Mouse (Mus musculus) thymus, postnatal 0 days (tissue): ENCODE results near the gene Cbl. TPM values are rescaled to one million over a fixed set of nuclear protein-coding genes. Genes with fewer than 3 reads are reported as not detected.

Source experiments
- DNase-seq: peaks from one replicate; pipeline ENCODE4 v3.0.0-alpha.2; 2015; ENCODE audit warnings: low spot score
- polyA plus RNA-seq: library from polyadenylated mRNA; unstranded; fragments of >200 nt; fragmentation: Nextera tagmentation; extraction: Ambion mirVana; gene quantifications from 2 replicates; pipeline ENCODE4 v1.2.1, GENCODE M21; 2015

Gene Cbl
- polyA plus RNA-seq, 1 experiment from 2014 or later, result 60.4 TPM

DNA sequence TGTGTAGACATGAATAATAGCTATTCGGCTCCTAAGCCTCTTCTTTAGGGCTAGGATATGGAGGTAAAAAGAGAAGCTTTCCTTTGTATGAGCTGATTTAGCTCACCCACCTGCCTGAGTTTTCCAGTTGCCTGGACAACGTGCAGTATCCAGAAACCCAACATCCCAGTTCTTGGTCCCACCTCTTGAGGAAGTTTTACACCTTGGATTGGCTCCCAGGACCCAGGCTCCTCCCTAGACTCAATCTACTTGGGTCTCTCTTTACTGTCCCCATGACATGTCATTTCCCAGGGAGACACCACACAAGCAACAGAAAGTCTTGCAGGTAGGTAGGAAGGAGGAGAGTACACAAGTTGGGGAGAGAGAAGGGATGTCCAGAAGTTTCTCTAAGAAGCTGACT is 6.5 kb upstream of the Cbl start, which contains the start of gene Ccdc153:
Gene Ccdc153, plus strand, starts transcription at position 278 of the 400 bp plus-strand sequence.
- no peak for DNase-seq

DNA sequence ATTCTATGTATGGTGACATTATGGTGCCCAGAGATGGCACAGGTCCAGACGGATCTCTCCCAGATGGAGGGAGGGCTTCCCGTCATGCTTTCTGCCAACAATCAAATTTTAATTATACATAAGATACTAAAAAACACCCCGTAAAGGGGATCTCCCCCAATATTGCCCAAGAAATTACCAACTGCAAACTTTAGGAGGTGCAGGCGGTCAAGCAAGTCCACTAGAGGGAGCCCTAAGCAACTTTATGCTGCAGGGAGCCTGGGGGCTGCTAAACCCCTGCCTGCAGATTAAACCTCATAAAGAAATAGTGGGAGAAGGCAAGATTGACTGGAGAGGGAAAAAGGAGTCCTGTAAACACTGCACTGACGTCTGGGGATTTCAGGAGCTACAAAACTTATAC is 5.6 kb upstream of the Cbl start:
- DNase-seq, result peak; percentile 76

DNA sequence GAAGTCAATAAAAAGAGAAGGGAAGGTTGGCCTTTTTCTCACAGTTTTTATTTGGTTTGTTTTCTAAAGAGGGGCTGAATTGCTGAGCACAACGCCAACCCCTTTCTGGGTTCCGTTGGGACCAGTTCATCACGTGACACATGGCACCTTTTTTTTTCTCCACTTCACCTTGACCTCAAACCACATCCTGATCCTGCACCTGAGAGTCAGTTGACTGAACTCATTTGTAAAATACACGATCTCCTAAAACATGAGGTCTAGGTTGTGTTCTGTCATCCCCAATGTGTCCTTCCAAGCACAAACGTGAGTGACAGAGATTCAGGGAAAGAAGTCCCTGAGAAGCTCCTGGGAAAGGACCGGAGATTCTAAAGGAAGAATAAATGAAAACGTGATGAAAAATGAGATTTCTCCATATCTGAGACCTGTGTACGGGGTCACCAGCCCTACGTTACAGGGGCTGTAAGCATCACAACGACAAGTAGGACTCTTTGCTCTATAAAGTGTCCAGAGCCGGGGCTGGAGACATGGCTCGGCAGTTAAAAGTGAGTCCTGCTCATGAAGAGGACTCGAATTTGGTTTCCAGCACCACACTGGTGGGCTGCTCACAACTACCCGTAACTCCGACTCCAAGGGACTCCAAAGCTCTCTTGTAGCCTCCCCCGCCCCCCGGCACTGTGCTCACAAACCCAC is 4.8 kb upstream of the Cbl start:
- peak; percentile 92 for DNase-seq

DNA sequence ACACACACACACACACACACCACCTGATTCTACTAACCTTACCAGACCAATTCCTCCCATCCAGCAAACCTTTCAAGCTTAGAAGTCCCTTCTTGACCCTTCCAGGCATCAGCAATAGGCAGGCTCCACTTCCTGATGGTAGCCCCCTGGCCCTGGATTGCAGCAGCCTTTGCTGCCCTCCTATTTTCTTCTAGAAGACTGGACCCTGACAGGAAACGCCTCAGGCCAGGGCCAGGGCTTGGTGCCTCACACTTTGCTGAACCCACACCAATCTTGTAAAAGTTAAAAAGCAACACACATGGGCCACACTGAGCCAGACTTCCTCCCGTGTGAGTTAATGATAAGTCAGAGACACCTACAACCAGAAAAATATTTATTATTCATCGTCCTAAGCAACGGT is 3.3 kb upstream of the Cbl start:
- DNase-seq, result no peak

DNA sequence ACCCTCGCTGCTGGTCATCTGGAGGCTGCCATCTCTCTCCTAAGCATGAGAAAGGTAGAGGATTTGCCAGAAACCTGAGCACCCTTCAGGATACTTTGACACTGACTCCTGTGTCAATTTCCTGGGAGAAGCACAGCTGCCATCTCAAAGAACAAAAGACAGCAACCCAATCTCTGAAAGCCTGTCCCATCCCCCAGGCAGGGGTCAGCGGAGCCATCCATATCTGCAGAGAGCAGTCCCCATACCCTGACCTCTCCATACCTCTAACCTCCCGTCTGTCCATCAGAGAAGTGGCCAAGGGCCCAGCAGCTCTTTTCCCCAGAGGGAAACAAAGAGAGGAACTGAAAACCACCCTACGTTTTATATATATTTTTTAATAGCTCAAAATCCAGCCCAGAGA is 2.8 kb upstream of the Cbl start:
- DNase-seq, result no peak

DNA sequence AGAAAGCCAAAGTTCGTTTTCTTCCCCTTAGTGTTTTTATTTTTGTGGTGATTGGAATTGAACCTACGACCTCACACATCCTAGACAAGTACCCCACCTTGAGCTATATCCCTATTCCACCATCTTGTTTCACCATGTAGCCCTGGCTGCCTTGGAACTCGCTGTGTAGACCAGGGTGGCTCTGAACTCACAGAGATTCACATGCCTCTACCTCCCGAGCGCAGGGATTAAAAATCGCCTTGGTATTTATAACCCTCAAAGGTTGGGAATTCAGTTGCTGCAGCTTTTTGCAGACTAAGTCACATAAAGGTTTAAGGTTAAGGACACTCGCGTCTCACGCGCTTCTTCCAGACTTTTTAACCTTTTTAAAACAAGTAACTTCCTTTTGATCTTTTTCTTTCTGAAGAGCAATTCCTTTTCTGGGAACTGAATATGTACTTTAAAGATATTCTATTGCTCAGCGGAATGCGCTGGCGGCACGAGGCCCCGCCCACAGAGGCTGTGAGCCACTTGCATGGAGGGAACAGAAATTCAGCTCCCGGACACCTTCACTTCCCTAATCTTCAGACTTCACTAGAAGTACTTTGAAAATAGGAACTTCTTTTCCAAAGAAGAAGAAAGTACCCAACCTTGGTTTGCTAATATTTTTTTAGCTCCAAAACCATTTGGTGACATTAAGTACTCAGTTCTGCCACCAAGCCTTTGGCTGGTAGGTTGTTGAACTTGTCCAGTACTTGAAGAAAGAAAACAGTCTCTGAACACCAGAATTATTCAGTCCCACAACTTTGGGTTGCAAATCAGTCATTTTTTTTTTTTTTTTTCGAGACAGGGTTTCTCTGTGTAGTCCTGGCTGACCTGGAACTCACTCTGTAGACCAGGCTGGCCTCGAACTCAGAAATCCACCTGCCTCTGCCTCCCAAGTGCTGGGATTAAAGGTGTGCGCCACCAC is 904 bp upstream of the Cbl start:
- DNase-seq, result peak; percentile 57

DNA sequence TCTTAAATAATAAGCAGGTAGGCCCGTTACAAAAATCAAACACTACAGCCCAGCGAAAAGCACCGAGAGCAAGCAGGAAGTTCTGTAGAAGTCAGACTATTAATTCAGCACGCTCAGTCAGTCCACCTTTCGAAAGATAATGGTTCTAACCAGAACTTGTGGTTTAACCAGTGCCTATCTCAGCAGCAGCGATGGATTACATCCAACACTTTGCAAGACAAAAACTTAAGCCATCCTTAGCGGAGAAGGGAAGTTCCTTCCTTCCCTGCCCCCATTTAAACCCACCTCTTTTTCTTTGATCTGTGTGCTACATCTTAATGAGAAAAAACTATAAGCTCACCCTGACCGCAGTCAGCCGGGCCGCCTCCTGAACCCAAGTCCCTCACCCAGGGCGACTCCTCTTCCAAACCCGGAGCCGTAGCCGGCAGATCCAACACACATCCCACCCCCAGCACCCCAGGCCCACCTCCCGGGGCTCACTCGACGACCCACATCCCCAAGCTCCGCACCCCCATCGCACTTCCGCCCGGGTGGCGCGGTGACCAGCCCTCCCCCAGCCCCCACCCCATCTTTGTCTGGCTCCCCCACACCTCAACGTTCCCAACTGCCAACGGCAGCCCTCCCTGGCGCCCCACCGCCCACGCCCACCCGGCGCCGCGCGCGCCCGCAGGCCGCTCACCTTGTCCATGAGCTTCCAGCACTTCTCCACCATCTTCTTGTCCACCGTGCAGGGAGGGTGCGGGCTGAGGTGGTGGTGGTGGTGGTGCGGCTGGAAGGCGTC is 638 bp downstream of the Cbl start:
- peak; percentile 78 for DNase-seq

DNA sequence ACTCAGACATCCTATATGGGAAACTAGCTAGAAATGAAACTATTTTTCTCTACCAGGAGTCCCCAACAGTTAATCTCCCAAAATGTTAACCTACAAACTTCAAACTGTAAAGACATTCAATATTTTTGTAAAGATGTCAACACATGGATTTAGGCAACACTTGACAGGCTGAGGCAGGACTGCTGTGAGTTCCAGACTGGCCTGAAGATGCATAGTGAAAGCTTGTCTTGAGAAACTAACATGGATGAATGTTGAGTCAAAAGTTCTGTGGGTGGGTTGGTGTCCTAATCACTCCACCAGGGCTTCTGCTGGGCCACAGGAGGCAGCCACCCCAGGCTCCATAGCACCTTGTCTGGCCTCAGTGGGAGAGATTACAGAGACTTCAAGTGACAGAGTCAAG is 2.2 kb downstream of the Cbl start:
- no peak for DNase-seq

DNA sequence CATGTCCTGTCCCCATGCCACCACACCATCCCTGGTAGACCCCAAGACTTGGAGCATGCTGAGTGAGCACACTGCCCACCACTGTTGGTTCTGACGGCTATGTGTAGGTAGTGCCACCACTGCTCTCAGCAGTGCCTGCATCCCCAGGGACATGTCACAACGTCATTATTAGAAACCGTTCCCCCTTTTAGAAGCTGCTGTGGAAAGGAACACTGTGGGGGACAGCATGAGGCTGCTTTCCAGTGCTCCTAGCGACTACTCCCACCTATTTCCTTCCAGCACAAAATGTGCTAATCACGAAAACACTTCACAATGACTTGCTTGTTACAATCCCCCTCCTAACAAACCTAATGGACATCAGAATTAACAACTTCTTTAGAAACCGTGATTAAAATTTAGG is 7.9 kb downstream of the Cbl start:
- DNase-seq, result no peak

DNA sequence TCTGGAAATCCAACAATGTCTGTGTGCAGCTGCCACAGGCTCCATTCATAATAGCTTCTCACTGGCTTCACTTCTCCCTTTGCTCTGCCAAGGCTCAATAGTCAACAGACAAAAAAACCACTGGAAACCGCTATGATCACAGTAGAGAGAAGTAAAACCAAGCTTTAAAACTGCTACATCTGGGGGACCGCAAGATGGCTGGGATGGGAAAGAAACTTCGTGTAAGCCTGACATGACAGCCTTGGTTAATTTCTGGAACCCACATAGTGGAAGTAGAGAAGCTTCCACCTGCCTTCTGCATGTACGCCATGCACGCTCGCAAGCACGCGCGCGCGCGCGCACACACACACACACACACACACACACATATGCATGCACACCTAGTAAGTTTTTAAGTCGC is 20.3 kb downstream of the Cbl start:
- peak; percentile 43 for DNase-seq

DNA sequence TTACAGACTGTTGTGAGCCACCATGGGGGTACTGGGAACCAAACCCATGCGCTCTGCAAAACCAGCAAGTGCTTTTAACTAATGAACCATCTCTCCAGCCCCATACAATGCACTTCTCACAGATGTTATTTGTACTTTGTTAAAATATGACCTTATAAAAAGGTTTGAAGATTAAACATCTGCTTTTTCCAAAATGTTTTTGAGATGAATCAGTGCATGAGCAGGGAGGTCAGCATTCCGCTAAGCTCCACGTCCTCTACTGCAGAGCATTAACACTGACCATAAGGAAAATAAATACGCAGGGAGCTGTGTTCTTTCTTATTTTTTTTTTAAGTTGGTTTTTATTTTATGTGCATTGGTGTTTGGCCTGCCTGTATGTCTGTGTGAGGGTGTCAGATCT is 21.4 kb downstream of the Cbl start:
- DNase-seq, result no peak

DNA sequence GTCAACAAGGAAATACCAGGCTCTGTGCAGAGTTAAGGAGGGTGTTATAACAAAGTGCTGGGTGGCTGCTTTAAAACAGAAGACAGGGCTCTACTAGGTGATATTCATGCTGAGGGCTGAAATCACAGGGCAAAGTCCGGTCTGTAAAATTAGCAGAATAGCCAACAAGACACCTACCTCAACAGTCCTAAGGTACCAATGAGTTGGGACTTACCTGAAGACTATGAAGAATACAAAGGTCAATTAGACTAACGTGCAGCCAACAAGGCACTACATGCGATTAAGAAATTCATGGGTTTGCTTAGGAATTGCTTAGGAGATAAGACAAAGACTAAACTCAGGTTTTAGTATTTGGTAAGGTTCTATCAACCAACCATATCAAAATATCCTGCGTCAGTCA is 24.4 kb downstream of the Cbl start:
- no peak for DNase-seq

DNA sequence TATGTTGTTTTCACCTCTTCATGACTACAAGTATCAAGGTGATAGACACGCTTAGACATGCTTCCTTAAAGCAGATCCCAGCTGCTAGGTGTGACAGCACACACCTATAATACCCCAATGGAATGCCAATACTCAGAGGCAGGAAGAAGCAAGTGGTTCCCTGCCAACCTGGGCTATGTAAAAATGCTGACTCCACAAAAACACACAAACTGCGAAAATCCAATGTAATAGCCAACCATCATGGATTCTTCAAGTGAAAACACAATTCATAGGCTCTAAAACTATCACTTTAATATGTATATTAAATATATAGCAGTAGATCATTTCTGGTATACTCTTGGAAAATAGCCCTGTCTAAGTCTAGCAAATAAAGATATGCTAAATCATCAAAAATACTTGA is 26.0 kb downstream of the Cbl start:
- no peak for DNase-seq

DNA sequence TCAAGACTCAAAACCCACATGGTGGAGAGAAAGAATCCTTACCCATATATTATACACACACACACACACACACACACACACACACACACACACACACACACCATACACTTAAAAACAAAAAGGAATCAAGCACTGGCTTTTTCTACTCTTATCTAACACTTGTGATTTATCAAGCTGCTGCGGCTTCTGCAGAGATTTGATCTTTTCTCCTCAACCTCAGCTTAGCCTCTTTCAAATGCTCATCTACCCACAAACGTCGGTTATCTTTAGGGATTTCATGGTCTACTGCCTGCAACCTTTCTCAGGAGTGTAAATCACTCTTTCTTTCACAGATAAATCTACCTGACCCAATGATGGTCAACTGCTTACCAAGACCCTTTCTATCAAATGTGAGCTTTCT is 33.4 kb downstream of the Cbl start:
- no peak for DNase-seq

DNA sequence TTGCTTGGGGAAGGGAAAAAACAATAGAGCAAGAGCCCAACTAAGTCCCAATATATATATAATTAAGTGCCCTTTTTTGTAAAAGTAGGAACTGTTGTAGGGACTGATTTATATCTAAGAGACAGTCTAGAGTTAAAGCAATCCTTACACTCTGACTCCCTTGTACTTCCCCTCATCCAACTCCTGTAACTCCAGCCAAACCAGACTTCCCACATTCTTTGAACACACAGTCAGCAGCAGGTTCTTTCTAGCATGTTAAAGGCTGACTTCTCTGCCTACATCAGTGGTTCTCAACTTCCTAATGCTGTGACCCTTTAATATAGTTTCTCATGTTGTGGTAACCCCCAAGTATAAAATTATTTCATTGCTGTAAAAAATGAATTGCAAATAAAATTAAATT is 34.3 kb downstream of the Cbl start:
- no peak for DNase-seq

DNA sequence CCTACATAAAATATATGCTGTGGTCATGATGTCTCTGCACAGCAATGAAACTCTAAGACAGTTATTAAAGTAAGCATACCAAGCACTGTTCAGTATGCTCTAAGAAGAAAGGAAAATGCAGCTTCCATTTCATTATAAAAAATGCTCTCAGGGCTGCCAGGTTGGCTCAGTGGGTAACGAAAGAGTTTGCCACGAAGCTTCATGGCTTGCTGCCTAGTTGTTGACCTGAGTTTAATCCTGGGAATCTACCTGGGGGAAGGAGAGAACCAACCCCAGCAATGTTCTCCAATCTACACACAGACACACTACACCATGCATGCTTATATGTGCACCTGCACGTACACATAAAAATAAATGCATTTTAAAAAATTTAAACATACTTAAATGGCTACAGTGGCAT is 34.7 kb downstream of the Cbl start:
- no peak for DNase-seq

DNA sequence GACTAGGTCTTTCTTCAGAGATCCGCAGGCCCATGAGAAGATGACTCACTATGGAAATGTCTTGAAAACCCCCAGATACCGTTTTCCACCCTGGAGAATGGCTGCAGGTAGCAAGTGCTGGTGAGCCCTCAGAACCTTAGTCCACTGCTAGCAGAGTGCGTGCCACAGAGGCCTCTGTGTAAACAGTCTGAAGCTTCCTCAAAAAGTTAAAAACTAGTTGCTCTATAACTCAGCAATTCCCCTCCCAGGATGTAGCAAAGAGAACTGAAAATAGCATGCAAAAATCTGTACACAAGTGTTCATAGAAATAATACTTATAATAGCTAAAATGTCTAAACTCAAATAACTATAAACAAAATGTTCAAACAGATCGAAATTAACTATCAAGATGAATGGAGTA is 37.5 kb downstream of the Cbl start:
- DNase-seq, result no peak

DNA sequence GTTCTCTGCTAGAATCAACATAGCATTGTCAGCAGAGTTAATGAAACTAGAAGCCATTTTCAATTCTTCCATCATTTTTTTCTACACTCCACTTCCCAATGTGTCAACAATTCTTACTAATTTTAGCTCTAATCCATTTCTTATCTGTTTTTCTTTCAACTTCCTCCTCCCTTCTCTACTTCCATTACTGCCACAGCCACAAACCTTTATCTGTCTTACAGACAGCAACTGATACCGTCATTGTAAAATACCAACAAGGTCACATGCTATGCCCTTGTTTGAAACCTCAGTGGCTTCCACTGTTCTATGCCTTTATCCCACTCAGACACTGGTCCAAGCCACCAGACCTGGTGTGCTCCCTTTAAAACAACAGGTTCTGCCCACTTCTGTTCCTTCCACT is 39.8 kb downstream of the Cbl start:
- DNase-seq, result no peak

DNA sequence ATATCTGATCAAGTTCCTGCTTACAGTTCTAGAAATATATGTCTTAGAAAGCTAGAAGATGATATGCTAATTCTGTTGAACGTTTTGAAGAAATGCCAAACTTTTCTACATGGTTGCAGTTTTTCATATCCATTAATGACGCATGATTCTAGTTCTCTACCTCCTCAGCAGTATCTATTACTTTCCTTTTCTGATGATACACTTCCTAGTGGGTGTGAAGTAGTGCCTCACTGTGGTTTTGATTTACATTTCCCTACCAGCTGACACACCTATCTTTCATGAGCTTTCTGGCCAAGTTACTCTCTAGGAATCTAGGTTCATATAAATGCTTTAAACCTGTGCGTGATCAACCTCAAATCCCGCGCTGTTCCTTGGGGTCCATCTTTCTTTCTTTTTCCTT is 41.1 kb downstream of the Cbl start:
- DNase-seq, result no peak

DNA sequence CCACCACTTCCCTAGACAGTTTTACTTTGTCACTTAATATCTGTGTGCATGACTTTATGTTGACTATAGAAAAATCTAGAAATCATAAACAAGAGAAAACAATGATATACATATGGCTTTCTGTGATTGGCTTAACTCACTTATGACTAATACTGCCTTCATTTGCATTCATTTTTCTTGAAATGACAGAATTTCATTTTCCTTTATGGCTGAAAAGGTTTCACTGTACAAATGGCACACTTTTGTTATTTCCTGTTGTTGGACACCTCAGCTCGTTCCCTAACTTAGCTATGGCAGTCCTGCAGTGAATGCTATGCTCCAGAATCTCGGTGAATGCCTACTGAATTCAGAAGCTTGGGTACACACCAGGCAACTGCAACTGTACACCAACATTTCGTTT is 41.5 kb downstream of the Cbl start:
- DNase-seq, result no peak

DNA sequence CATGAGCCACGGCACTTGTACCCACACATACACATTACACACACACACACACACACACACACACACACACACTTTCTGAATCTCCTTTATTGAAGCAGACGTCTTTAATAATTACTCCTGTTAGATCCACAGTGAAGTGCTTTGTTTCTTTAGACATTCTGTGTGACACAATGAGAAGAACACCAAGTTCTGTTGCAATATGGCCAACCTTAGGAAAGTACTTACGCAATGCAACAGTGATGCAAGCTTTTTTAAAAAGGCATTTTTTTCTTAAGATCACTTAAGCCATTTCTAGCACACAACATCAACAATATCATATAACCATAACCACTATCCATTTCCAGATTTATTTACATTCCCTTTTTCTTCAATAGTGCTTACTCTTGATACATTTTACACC is 42.7 kb downstream of the Cbl start:
- DNase-seq, result no peak

DNA sequence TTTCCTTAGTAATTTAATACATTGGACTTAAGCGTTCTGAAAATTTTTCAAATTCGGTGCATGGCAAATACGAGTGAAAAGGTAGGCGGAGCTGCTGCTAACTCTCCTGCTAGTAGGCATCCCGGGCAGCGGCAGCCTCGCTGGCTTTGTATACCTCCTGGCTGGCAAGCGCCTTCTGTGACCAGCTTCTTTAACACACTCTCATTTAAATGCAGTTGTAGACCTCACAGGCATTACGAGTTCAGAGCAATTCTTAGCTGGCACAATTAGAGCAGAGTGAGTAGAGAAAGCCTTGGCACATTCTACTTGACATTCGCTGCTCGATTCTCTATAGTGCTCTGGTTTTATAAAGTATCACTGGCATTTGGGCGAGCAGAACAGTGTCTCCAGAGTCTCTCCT is 45.6 kb downstream of the Cbl start:
- no peak for DNase-seq
